Mouse (Mus musculus) olfactory bulb, adult 2 months (tissue): ENCODE results near the gene Ahcyl2.

Experiments
- CTCF ChIP-seq: fragments of 200-500 bp; IDR thresholded peaks from 2 replicates; pipeline ENCODE4 v1.5.1; 2012; ENCODE audit warnings: low read depth, mild to moderate bottlenecking, low read length, moderate library complexity; ENCODE audit not compliant: insufficient read depth
- POLR2A ChIP-seq: fragments of 200-500 bp; IDR thresholded peaks from 2 replicates; pipeline ENCODE4 v1.6.1; 2012; ENCODE audit warnings: mild to moderate bottlenecking, low read depth, low read length, moderate library complexity; ENCODE audit not compliant: insufficient read depth

GRCm38 (mm10) chr6:29812076-29812475 is 44.3 kb downstream of the Ahcyl2 start:
- TF ChIP-seq CTCF = no peak
- no peak for TF ChIP-seq POLR2A
